Mouse (Mus musculus) layer of hippocampus, adult 11-12 months (tissue): ENCODE data around the gene Prex1.

Source experiments
- DNase-seq: peaks from one replicate; pipeline ENCODE4 v3.0.0; 2022; ENCODE audit warnings: low spot score

Gene Prex1

GRCm38 (mm10) chr2:166726891-166727290, 13.3 kb upstream of the Prex1 start:
- DNase-seq = no peak

- DNase-seq = no peak
Measured at GRCm38 (mm10) chr2:166720416-166720815, 6.8 kb upstream of the Prex1 start.

- no peak for DNase-seq
Measured at GRCm38 (mm10) chr2:166719930-166720305, 6.3 kb upstream of the Prex1 start.

- DNase-seq = no peak
Measured at GRCm38 (mm10) chr2:166719301-166719929, 5.8 kb upstream of the Prex1 start.

GRCm38 (mm10) chr2:166716067-166716466, 2.4 kb upstream of the Prex1 start:
- no peak for DNase-seq

- DNase-seq = no peak
Measured at GRCm38 (mm10) chr2:166714427-166714699, 731 bp upstream of the Prex1 start.

GRCm38 (mm10) chr2:166712801-166713689, 587 bp downstream of the Prex1 start:
- DNase-seq = no peak

GRCm38 (mm10) chr2:166712310-166712709, 1.3 kb downstream of the Prex1 start:
- no peak for DNase-seq

- DNase-seq = no peak
Measured at GRCm38 (mm10) chr2:166711681-166712132, 1.9 kb downstream of the Prex1 start.

GRCm38 (mm10) chr2:166709883-166710282, 3.7 kb downstream of the Prex1 start:
- DNase-seq = no peak

GRCm38 (mm10) chr2:166708304-166708703, 5.3 kb downstream of the Prex1 start:
- no peak for DNase-seq

- DNase-seq = no peak
Measured at GRCm38 (mm10) chr2:166706526-166706925, 7.1 kb downstream of the Prex1 start.

GRCm38 (mm10) chr2:166703491-166703890, 10.1 kb downstream of the Prex1 start:
- DNase-seq = no peak

GRCm38 (mm10) chr2:166702113-166702445, 11.6 kb downstream of the Prex1 start:
- DNase-seq = no peak

GRCm38 (mm10) chr2:166701248-166702112, 12.2 kb downstream of the Prex1 start:
- no peak for DNase-seq

- DNase-seq = no peak
Measured at GRCm38 (mm10) chr2:166700732-166701131, 12.9 kb downstream of the Prex1 start.

GRCm38 (mm10) chr2:166700116-166700515, 13.5 kb downstream of the Prex1 start:
- DNase-seq = no peak

GRCm38 (mm10) chr2:166699552-166699951, 14.1 kb downstream of the Prex1 start:
- no peak for DNase-seq

GRCm38 (mm10) chr2:166694616-166695015, 19.0 kb downstream of the Prex1 start:
- no peak for DNase-seq

- DNase-seq = no peak
Measured at GRCm38 (mm10) chr2:166693394-166693793, 20.2 kb downstream of the Prex1 start.

GRCm38 (mm10) chr2:166691602-166692509, 21.8 kb downstream of the Prex1 start:
- peak; percentile 73 for DNase-seq

- DNase-seq = no peak
Measured at GRCm38 (mm10) chr2:166686917-166687316, 26.7 kb downstream of the Prex1 start.
